Mouse (Mus musculus) megakaryocyte, embryonic 14.5 days (primary cell): ENCODE data around the gene Myo6. TPM values are rescaled to one million over a fixed set of nuclear protein-coding genes. Genes with fewer than 3 reads are reported as not detected.

Experiments
- H3K27me3 ChIP-seq: replicated peaks from 2 replicates; pipeline ENCODE3; 2012; ENCODE audit warnings: inconsistent platforms
- H3K36me3 ChIP-seq: replicated peaks from 2 replicates; pipeline ENCODE3; 2012; ENCODE audit warnings: low read length, inconsistent platforms, mixed read lengths
- H3K4me1 ChIP-seq: 2 replicates; pipeline ENCODE4 v1.6.1; 2012; ENCODE audit warnings: inconsistent platforms
- H3K4me3 ChIP-seq: replicated peaks from 2 replicates; pipeline ENCODE3; 2012; ENCODE audit warnings: moderate library complexity, mild to moderate bottlenecking, inconsistent platforms
- H3K9me3 ChIP-seq: 2 replicates; pipeline ENCODE4 v1.6.1; 2012; ENCODE audit warnings: inconsistent platforms
- FLI1 ChIP-seq: IDR thresholded peaks from 2 replicates; pipeline ENCODE4 v1.6.1; 2012; ENCODE audit warnings: low read length, inconsistent platforms, mixed read lengths
- GATA1 ChIP-seq: IDR thresholded peaks from 3 replicates; pipeline ENCODE4 v1.6.1; 2012; ENCODE audit warnings: mixed read lengths, low read length, inconsistent platforms, borderline replicate concordance
- polyA plus RNA-seq: library from polyadenylated mRNA; stranded (reverse); fragments of >175 nt; gene quantifications from 2 replicates; pipeline ENCODE4 v1.2.3, GENCODE M21; 2012; ENCODE audit warnings: low replicate concordance; ENCODE audit not compliant: insufficient read depth

Gene Myo6
- polyA plus RNA-seq = 7.4 and 25.5 TPM in 2 replicates

DNA sequence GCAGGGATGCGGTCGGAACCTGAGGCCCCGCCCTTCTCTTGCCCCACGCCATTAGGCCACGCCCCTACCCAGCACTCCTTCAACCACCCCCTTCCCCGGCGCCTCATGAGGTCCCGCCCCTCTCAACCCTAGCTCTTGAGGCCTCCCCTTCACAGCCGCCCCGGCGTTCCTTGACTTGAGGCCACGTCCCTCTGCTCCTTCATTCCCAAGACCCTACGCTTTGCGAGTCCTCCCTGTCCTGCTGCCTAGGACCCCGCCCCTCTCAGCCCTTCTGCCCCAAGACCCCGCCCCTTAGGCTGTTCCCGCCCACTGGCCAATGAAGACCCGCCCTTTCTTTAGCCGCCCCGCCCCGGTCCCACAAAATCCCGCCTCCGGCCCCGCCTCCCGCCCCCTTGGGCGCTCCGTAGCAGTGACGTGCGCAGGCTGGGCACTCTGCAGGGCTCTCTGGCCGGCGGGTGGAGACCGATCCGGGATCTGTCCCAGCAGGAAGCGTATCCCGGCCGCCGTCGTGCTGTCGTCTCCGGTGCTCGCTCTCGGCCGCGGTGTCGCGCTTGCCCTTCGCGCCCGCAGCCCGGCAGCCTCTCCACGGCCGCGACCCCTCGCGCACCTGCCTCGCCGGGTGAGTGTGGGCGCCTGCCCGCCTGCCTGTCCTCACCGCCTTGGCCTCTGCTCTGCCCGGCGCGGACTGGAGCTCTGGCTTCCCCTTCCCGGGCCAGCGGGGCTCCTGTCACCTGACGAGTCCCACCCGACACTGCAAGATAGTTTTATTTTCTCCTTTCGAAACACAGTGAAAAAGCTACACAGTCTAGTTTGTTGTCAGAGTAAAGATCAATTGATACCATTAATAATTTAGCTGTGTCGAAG, at the start of gene Myo6:
Gene Myo6 (plus strand): TSS at position 421 of the 864 bp plus-strand sequence.
- no peak for TF ChIP-seq GATA1
- TF ChIP-seq FLI1 = no peak
- Histone ChIP-seq H3K27me3 (peaks cover 14% of the 10 kb centered on the region), H3K9me3 (peaks cover 4% of the 10 kb centered on the region)

DNA sequence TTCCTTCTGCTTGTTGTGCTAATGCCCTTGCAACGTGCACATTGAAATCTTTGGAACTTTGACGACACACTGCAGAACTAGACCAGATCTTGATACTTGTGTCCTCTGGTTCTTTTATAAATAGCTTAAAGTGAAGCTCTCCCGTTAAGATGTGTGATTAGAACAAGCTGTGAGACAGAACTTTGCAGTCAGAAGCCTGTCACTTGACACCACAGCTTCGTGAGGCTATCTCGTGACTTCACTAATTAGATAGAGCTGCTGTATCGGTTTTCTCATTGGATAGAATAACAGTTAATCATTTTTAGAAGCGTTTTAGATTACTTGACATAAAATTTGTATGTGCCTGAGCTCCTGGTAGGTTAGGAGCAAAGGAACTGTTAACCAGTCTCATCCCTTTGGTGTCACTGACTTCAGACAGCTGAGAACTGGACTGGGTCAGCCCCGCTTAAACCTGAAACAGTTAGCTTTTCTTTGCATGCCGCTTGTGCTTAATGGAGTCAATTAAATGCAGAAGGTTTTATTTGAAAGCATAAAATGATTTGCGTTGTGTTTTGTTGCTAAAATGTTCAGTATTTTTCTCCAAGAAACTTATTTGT, 18.7 kb upstream of the Myo6 start:
- Histone ChIP-seq H3K9me3 (no peaks in the 10 kb centered on the region), H3K27me3 (no peaks in the 10 kb centered on the region), H3K4me3 (no peak overlapping the region), H3K4me1 (peaks cover 23% of the 10 kb centered on the region), H3K36me3 (peaks cover 72% of the 10 kb centered on the region)
- no peak for TF ChIP-seq FLI1
- TF ChIP-seq GATA1 = no peak

More for the DNA sequence above, at the start of gene Myo6:
- H3K36me3 ChIP-seq = no peaks in the 10 kb centered on the region
- H3K4me1 ChIP-seq = peaks cover 24% of the 10 kb centered on the region
- H3K4me3 ChIP-seq = peak within 1 kb of the TSS; percentile 98

DNA sequence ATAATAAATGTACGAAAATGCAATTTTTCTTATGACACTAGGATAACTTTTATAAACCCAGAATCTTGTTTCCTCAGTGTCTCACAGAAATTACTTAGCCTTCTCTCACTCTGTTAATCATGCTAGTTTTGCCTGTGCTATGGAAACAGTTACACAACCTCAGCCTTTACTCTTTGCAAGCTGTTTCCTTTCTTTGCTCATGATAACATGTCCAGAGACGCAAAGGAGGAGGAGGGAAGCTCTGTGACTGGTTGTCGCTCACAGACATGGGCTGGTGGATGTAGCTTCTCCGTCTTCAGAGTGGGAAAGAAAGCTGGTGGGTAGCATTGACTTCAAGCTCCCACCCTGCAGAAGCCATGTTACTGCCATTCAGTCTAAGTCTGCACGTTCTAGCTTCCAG, 15.2 kb upstream of the Myo6 start:
- peaks cover 53% of the 10 kb centered on the region for H3K36me3 ChIP-seq
- peak overlapping the region; percentile 28 for H3K4me3 ChIP-seq
- no peaks in the 10 kb centered on the region for H3K27me3 ChIP-seq
- TF ChIP-seq GATA1 = no peak
- TF ChIP-seq FLI1 = no peak
- H3K4me1 ChIP-seq = peaks cover 25% of the 10 kb centered on the region
- H3K9me3 ChIP-seq = no peaks in the 10 kb centered on the region

DNA sequence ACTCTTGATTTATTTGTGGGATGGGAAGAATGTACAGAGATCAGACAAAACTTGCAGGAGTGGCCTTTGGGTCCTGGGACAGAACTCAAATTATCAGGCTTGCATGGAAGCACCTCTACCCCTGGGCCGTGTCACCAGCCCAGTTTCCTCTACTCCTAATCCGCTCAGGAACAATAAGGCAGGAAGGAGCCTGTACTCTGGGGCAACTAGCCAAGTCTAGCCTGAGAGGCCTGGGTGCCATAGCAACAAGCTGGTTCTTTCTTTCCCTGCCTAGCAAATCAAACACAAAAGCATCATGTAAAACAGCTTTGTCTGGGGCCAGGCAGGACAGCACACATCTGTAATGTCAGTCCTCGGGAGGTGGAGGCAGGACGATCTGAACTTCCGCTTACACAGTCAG, 9.6 kb upstream of the Myo6 start:
- peaks cover 10% of the 10 kb centered on the region for H3K27me3 ChIP-seq
- TF ChIP-seq GATA1 (no peak), FLI1 (no peak)
- no peak overlapping the region for H3K4me3 ChIP-seq
- peaks cover 38% of the 10 kb centered on the region for H3K4me1 ChIP-seq
- no peaks in the 10 kb centered on the region for H3K9me3 ChIP-seq
- peaks cover 15% of the 10 kb centered on the region for H3K36me3 ChIP-seq

DNA sequence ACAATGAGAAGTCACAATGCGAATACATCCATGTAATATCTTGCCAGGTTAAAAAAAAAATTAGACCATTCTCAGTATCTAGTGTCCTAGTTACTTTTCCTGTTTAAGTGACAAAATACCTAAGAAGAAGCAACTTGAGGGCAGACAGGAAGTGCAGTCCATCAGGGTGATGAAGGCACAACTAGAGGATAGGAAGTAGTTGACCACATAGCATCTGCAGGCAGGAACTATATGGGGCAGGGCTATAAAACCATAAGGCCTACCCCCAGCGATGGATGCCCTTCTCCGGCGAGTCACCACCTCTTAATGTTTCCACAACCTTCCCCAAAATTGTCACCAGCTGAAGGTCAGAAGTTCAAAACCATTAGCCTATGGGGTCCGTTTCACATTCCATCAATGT, 8.1 kb upstream of the Myo6 start:
- Histone ChIP-seq H3K4me1 (peaks cover 36% of the 10 kb centered on the region), H3K9me3 (no peaks in the 10 kb centered on the region), H3K27me3 (peaks cover 18% of the 10 kb centered on the region), H3K36me3 (peaks cover 11% of the 10 kb centered on the region), H3K4me3 (peak overlapping the region; percentile 62)
- TF ChIP-seq FLI1 (no peak), GATA1 (no peak)

DNA sequence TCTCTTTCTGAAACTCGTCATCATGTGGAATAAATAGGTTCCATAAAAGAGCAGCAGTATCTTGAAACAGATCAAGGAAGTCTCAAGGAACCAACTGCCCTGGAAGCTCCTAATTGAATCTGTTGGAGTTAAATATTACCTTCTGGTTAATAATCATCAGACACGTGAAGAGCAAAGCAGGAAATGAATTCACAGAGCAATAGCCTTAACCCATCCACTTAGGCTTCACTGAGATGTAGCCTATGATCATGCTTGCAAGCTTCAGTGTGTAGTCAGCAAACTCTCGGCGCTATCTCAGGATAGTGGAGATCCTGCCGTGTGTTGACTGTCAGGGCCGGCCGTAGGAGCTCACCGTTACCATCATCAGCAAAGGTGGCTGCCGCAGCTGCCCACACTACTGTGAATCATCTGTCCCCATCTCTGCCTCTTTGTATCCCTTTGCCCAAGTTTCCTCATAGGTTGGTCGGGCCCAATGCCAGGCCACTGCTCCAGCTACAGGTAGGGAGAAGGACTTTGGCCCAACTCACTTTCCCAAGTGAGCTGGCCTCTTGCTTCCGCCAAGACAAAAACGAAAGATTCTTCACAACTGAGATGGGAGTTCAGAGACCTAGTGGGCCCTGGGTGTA, 6.9 kb upstream of the Myo6 start:
- TF ChIP-seq GATA1 (no peak), FLI1 (no peak)
- Histone ChIP-seq H3K4me1 (peaks cover 36% of the 10 kb centered on the region), H3K36me3 (peaks cover 3% of the 10 kb centered on the region), H3K9me3 (peaks cover 4% of the 10 kb centered on the region), H3K4me3 (no peak overlapping the region), H3K27me3 (peaks cover 21% of the 10 kb centered on the region)

DNA sequence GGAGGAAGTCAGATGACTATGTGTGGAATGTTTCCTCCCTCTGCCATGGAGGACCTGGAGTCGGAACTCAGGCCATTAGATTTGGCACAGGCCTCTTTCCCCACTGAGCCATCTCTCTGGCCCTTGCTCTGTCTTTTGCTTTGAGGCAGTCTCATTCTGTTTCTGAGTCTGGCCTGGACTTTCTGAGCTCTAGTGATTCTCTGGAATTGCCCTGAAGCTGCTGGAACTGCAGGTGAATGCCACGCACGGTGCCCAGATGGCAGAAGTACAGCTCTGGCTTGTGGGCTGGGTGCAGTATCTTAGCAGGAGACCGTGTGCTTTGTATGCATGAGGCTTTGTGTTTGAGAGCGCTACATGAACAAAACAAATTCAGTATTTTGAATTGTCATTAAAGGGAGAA, 5.9 kb upstream of the Myo6 start:
- Histone ChIP-seq H3K4me1 (peaks cover 41% of the 10 kb centered on the region), H3K4me3 (no peak overlapping the region), H3K36me3 (no peaks in the 10 kb centered on the region), H3K9me3 (peaks cover 4% of the 10 kb centered on the region), H3K27me3 (peaks cover 21% of the 10 kb centered on the region)
- no peak for TF ChIP-seq GATA1
- no peak for TF ChIP-seq FLI1

DNA sequence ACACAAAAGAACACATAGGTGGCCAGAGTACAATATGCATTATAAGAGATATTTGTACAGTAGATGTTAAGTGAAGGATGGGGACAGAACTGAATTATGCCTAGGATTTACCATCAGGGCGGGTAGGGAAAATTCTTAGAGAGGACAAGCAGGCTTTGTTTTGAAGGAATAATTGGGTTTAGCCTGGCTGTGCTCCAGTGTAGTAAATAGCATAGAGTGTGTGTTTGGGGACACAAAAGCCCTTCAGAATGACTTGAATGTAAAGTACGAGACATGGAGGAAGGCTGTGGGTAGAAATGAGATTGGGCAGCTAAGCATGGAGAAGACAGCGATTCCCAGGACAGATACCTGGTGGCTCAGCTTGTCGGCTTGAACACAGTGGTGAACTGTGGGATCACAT, 3.4 kb upstream of the Myo6 start:
- H3K4me1 ChIP-seq = peaks cover 42% of the 10 kb centered on the region
- H3K4me3 ChIP-seq = no peak overlapping the region
- peaks cover 4% of the 10 kb centered on the region for H3K9me3 ChIP-seq
- no peak for TF ChIP-seq GATA1
- H3K27me3 ChIP-seq = peaks cover 21% of the 10 kb centered on the region
- H3K36me3 ChIP-seq = no peaks in the 10 kb centered on the region

DNA sequence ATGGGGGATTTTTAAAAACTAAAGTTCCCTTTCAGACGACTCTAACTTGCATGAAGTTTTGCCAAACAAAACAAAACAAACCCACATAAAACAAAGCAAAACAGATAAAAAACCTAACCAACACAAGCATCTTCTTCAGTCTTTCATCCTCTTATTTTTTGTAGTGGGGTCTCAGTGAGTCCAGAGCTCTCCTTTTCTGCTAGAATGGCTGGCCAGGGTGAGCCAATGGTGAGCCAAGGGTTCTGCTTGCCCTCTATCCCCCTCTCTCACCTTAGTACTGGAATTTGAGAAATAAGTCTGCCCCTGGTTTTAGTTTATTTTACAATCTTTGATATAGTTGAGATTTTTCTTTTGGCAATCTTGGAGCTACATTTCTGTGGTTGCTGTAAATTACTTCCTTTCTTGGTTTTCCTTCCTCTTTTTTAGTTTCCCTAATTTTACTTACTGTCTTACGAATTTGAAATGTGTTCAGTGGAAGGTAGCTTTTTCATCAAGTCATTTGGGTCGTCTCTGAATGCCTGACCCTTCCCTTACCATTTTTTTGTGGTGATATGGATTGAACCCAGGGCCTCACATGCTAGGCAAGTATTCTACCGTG, 1.6 kb upstream of the Myo6 start:
- Histone ChIP-seq H3K9me3 (peaks cover 4% of the 10 kb centered on the region), H3K4me1 (peaks cover 25% of the 10 kb centered on the region), H3K4me3 (peak overlapping the region; percentile 28), H3K36me3 (no peaks in the 10 kb centered on the region), H3K27me3 (peaks cover 17% of the 10 kb centered on the region)
- no peak for TF ChIP-seq GATA1
